Mouse (Mus musculus): Measurements from ENCODE around the gene Kalrn.
A peak's percentile ranks its signal among the peaks of the same experiment; 100 is the strongest.

The Kalrn gene

GRCm38 (mm10) chr16:33930785-33931184 is 642.5 kb downstream of the Kalrn start:
- DNase-seq: no peak

DNA sequence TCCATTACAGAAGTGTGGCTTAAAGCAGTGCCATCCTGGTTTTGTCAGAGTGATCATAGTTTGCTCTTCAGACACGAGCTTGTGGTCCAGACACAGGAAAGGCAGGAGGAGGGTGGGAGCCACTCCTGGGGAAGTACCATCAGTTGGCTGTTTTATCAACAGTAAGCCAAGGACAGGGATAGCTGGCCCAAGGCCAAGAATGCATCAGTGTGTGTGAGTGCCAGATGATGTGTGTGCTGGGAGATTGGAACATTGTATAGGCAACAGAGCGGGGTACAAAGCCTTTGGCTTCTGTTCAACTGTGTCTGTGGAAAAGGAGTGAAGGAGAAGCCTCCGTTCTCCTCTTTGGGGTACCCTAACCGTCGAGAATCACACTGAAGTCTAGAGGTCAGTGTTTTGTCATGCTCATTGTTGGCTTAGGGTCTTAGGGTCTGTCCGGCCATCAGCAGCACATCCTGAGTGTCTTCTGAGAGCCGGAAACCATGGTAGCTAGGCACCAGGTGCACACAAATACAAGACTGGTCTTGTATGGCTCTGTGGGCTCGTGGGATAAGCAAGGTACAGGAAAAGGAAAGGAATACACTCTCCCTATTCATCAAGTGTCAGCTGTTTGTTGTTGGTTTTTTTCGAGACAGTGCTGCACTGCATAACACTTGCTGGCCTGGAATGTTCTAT is 644.4 kb downstream of the Kalrn start:
- DNase-seq: no peak

- DNase-seq: no peak
Measured at GRCm38 (mm10) chr16:33927263-33927824, 646.0 kb downstream of the Kalrn start.

DNA sequence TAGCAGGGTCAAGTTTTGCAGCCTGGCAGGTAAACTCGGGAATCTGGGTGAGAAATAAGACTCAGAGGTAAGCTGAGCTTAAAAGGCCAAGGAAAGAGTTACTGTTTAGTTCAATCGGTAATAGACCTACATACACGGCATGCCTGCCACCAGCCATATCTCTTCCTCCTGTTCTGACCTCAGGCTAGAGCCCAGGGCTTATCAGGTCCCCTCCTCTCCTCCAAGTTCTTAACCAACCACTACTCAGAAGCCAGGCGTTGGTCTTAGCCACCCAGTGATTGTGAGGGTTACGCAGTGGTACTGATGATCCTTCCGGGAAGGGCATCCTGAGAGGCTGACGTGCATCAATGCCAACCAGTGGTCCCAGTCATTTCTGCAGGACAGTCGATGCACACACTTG is 649.6 kb downstream of the Kalrn start:
- no peak for DNase-seq

DNA sequence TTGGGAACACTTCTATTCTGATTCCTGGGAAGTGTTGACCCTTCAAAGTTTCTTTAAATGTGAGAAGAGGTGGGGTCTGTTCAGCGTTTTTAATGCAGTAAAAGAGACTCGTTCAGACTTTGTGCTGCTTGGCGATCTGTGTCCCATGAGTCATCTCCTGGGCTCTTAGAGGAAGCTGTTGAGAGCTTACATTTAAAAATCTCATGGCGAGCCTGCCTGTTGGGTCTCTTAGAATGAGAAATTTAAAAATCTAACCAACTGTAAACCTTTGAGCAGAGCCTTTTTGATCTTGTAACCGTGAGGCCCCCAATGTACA is 650.4 kb downstream of the Kalrn start:
- DNase-seq: no peak

- DNase-seq: peak in 1 of 2 experiments; percentile 51
Measured at GRCm38 (mm10) chr16:33922111-33923000, 651.0 kb downstream of the Kalrn start.

GRCm38 (mm10) chr16:33921514-33921913 is 651.8 kb downstream of the Kalrn start:
- no peak for DNase-seq

Measured in cerebellum, postnatal 36 days (tissue).